Mouse (Mus musculus): Measurements from ENCODE around the gene Olfr718-ps1. TPM values are rescaled to one million over a fixed set of nuclear protein-coding genes. Genes with fewer than 3 reads are reported as not detected.
"Not testable (repeated sequence)": the region's sequence is repeated elsewhere in the genome, so short reads cannot be mapped to it uniquely, and the experiment has no call there.

The Olfr718-ps1 gene
- polyA plus RNA-seq (2015; fragmentation: Nextera tagmentation; extraction: Ambion mirVana) = not detected in 2 replicates

DNA sequence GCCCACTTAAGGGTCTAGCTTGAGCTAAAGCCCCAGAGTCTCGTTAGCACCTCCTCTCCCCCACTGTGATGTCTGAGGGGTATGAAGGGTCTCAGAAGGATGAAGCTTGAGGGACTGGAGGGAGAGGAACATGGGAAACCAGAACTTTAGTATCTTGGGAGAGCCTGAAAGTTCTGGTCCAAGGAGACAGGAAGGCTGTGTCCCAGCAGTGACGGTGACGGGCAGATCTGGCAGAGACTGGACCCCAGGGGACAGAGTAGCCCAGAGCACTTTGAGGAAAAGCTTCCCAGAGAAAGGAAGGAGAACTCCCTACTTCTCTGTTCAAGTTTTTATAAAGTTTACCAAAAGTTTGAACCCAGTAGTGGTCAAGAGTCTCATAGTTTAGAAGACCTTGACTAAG is at the start of gene Olfr718-ps1:
TSS of gene Olfr718-ps1 (minus strand) at position 101 of the 400 bp plus-strand sequence.
- WGBS = 69% methylated on average over 3 of the region's 3 CpGs
- no peak within 1 kb of the TSS for H3K9ac ChIP-seq (ENCODE audit: low read length)
- H3K27me3 ChIP-seq (ENCODE audit: control insufficient read depth, insufficient read depth, low read depth, low read length) = no peaks in the 10 kb centered on the region
- no peak within 1 kb of the TSS for H3K4me3 ChIP-seq (ENCODE audit: low read length)
- no peak within 1 kb of the TSS for H3K4me2 ChIP-seq (ENCODE audit: low read depth, low read length)
- no peaks in the 10 kb centered on the region for H3K4me1 ChIP-seq (replicated peaks; ENCODE audit: control insufficient read depth, insufficient read depth, low read length)
- no peak within 1 kb of the TSS for H3K27ac ChIP-seq (ENCODE audit: low read length)
- peaks cover 2% of the 10 kb centered on the region; the same call in 1 of the 2 replicates for H3K9me3 ChIP-seq (ENCODE audit: control insufficient read depth, low read length)
- ATAC-seq (ENCODE audit: low read depth) = no peak
- H3K36me3 ChIP-seq (ENCODE audit: control insufficient read depth, insufficient read depth, low read length) = no peaks in the 10 kb centered on the region

DNA sequence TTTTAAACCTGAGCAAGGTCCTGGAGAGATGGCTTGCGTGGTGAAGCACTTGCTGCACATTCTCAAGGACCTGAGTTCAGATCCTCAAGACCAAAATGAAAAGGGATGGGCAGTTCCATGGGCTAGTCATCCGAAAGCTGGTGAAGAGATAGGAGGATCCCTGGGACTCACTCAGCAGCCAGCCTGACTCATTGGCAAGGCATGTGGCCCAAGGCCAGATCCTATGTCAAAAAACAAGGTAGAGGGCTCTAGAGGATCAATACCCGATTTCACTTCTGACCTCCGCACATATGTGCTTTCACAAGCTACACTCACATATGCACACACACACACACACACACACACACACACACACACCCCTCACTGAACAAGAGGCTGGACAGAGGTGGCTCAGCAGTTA is 49.1 kb upstream of the Olfr718-ps1 start:
- H3K4me1 ChIP-seq (replicated peaks; ENCODE audit: control insufficient read depth, insufficient read depth, low read length) = no peaks in the 10 kb centered on the region
- 81% methylated on average over 4 of the region's 4 CpGs for WGBS
- ATAC-seq (ENCODE audit: low read depth) = no peak
- H3K9ac ChIP-seq (ENCODE audit: low read length) = no peak overlapping the region
- H3K9me3 ChIP-seq (ENCODE audit: control insufficient read depth, low read length) = no peaks in the 10 kb centered on the region
- no peak overlapping the region for H3K4me3 ChIP-seq (ENCODE audit: low read length)
- no peak overlapping the region for H3K4me2 ChIP-seq (ENCODE audit: low read depth, low read length)
- H3K36me3 ChIP-seq (ENCODE audit: control insufficient read depth, insufficient read depth, low read length) = no peaks in the 10 kb centered on the region
- H3K27ac ChIP-seq (ENCODE audit: low read length) = no peak overlapping the region
- no peaks in the 10 kb centered on the region for H3K27me3 ChIP-seq (ENCODE audit: control insufficient read depth, insufficient read depth, low read depth, low read length)

- H3K4me2 ChIP-seq (ENCODE audit: low read depth, low read length) = no peak overlapping the region
- no peak overlapping the region for H3K4me3 ChIP-seq (ENCODE audit: low read length)
- no peaks in the 10 kb centered on the region for H3K4me1 ChIP-seq (replicated peaks; ENCODE audit: control insufficient read depth, insufficient read depth, low read length)
- ATAC-seq (ENCODE audit: low read depth) = no peak
- H3K36me3 ChIP-seq (ENCODE audit: control insufficient read depth, insufficient read depth, low read length) = no peaks in the 10 kb centered on the region
- 58% methylated on average over 2 of the region's 2 CpGs for WGBS
- no peaks in the 10 kb centered on the region for H3K9me3 ChIP-seq (ENCODE audit: control insufficient read depth, low read length)
- H3K27me3 ChIP-seq (ENCODE audit: control insufficient read depth, insufficient read depth, low read depth, low read length) = no peaks in the 10 kb centered on the region
- no peak overlapping the region for H3K27ac ChIP-seq (ENCODE audit: low read length)
- H3K9ac ChIP-seq (ENCODE audit: low read length) = no peak overlapping the region
Observed at GRCm38 (mm10) chr5:143195166-143195565, 47.8 kb upstream of the Olfr718-ps1 start.

DNA sequence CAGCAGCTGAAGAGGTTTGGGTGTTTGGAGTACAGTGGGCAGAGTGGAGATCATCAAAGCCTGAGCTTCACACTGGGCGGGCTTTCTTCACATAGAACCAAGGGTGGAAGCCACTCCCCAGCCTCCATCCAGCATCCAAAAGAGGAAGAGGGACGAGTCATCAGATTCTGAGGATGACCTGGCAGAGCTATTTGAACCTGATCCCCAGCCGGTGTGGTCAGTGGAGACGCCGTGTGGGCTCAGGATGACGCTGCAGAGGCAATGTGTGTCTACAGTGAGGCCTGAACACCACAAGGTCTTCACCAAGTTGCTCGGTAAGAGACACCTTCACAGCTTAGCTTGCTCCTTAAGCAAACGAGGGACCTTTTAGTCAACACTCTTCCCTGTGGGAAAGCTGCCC is 47.4 kb upstream of the Olfr718-ps1 start:
- H3K4me1 ChIP-seq (replicated peaks; ENCODE audit: control insufficient read depth, insufficient read depth, low read length); H3K27ac ChIP-seq (ENCODE audit: low read length); H3K4me3 ChIP-seq (ENCODE audit: low read length); H3K9ac ChIP-seq (ENCODE audit: low read length); H3K27me3 ChIP-seq (ENCODE audit: control insufficient read depth, insufficient read depth, low read depth, low read length); ATAC-seq (ENCODE audit: low read depth); H3K36me3 ChIP-seq (ENCODE audit: control insufficient read depth, insufficient read depth, low read length); H3K4me2 ChIP-seq (ENCODE audit: low read depth, low read length); H3K9me3 ChIP-seq (ENCODE audit: control insufficient read depth, low read length): not testable (repeated sequence)
- WGBS = 51% methylated on average over 8 of the region's 8 CpGs

DNA sequence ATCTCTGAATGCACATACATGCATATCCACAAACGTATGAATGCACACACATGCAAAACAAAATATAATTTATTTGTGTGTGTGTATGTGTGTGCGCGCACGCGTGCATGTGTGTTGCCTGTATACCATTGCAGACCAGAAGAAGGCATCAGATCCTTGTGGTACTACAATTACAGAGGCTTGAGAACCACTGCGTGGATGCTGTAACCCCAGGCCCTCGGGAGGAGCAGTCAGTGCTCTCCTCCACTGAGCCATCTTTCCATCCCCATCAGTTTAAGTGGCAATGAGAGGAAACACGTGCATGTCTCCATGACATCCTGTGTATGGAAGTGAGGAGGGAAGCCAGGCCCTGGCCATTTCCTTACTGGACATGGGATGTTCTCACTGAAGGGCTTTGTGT is 45.4 kb upstream of the Olfr718-ps1 start:
- Histone ChIP-seq H3K36me3 (ENCODE audit: control insufficient read depth, insufficient read depth, low read length) (no peaks in the 10 kb centered on the region), H3K9me3 (ENCODE audit: control insufficient read depth, low read length) (no peaks in the 10 kb centered on the region), H3K4me1 (replicated peaks; ENCODE audit: control insufficient read depth, insufficient read depth, low read length) (no peaks in the 10 kb centered on the region), H3K4me3 (ENCODE audit: low read length) (no peak overlapping the region), H3K27me3 (ENCODE audit: control insufficient read depth, insufficient read depth, low read depth, low read length) (no peaks in the 10 kb centered on the region), H3K27ac (ENCODE audit: low read length) (no peak overlapping the region), H3K9ac (ENCODE audit: low read length) (no peak overlapping the region), H3K4me2 (ENCODE audit: low read depth, low read length) (no peak overlapping the region)
- 84% methylated on average over 8 of the region's 8 CpGs for WGBS
- no peak for ATAC-seq (ENCODE audit: low read depth)

GRCm38 (mm10) chr5:143188014-143188413 is 40.6 kb upstream of the Olfr718-ps1 start:
- H3K9me3 ChIP-seq (ENCODE audit: control insufficient read depth, low read length); H3K4me2 ChIP-seq (ENCODE audit: low read depth, low read length); H3K9ac ChIP-seq (ENCODE audit: low read length); H3K4me3 ChIP-seq (ENCODE audit: low read length); H3K27me3 ChIP-seq (ENCODE audit: control insufficient read depth, insufficient read depth, low read depth, low read length); H3K36me3 ChIP-seq (ENCODE audit: control insufficient read depth, insufficient read depth, low read length); H3K27ac ChIP-seq (ENCODE audit: low read length); H3K4me1 ChIP-seq (replicated peaks; ENCODE audit: control insufficient read depth, insufficient read depth, low read length); ATAC-seq (ENCODE audit: low read depth): not testable (repeated sequence)
- WGBS = no CpG with 5 or more reads among the region's 1 CpGs

GRCm38 (mm10) chr5:143180255-143181076 is 33.1 kb upstream of the Olfr718-ps1 start, which contains the start of the genes Rbak and Spdye4b:
Gene Rbak (minus strand): TSS chr5:143180775.
Gene Spdye4b (plus strand): TSS chr5:143181017.
- H3K27ac ChIP-seq (ENCODE audit: low read length) = peak within 1 kb of the TSS; percentile 76; the same call in 1 of the 2 replicates
- H3K4me1 ChIP-seq (replicated peaks; ENCODE audit: control insufficient read depth, insufficient read depth, low read length) = peaks cover 12% of the 10 kb centered on the region
- WGBS = under 1% methylated on average over 58 of the region's 58 CpGs

DNA sequence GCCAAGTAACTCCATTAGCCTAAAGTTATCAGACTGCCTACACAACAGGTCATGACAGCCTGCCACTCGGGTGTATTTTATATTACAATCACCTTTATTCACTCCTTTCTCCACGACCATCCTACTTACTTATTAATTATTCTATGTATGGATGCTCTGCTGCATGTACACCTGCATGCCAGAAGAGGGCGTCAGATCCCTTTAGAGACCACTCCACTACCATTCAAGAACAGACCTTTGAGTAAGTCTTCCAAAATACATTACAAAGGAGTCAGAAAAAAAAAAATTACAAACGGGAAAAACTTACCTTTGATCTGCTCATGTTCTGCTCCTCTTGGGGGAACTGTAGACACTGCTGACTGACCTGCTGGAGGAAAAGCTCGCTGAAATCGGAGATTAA is 31.8 kb upstream of the Olfr718-ps1 start:
- Histone ChIP-seq H3K4me2 (ENCODE audit: low read depth, low read length) (peak overlapping the region; percentile 84), H3K9ac (ENCODE audit: low read length) (no peak overlapping the region), H3K27ac (ENCODE audit: low read length) (no peak overlapping the region), H3K4me3 (ENCODE audit: low read length) (peak overlapping the region; percentile 75; the same call in 1 of the 2 replicates), H3K36me3 (ENCODE audit: control insufficient read depth, insufficient read depth, low read length) (peaks cover 38% of the 10 kb centered on the region), H3K27me3 (ENCODE audit: control insufficient read depth, insufficient read depth, low read depth, low read length) (no peaks in the 10 kb centered on the region), H3K9me3 (ENCODE audit: control insufficient read depth, low read length) (no peaks in the 10 kb centered on the region), H3K4me1 (replicated peaks; ENCODE audit: control insufficient read depth, insufficient read depth, low read length) (peaks cover 12% of the 10 kb centered on the region)
- ATAC-seq (ENCODE audit: low read depth) = no peak
- WGBS = 30% methylated on average over 6 of the region's 6 CpGs

More at GRCm38 (mm10) chr5:143180255-143181076, 33.1 kb upstream of the Olfr718-ps1 start, which contains the start of the genes Rbak and Spdye4b:
- Histone ChIP-seq H3K4me3 (ENCODE audit: low read length) (peak within 1 kb of the TSS; percentile 75), H3K27me3 (ENCODE audit: control insufficient read depth, insufficient read depth, low read depth, low read length) (no peaks in the 10 kb centered on the region), H3K4me2 (ENCODE audit: low read depth, low read length) (peak within 1 kb of the TSS; percentile 84), H3K9me3 (ENCODE audit: control insufficient read depth, low read length) (no peaks in the 10 kb centered on the region), H3K9ac (ENCODE audit: low read length) (peak within 1 kb of the TSS; percentile 91), H3K36me3 (ENCODE audit: control insufficient read depth, insufficient read depth, low read length) (peaks cover 26% of the 10 kb centered on the region)
- peak; percentile 98 for ATAC-seq (ENCODE audit: low read depth)

DNA sequence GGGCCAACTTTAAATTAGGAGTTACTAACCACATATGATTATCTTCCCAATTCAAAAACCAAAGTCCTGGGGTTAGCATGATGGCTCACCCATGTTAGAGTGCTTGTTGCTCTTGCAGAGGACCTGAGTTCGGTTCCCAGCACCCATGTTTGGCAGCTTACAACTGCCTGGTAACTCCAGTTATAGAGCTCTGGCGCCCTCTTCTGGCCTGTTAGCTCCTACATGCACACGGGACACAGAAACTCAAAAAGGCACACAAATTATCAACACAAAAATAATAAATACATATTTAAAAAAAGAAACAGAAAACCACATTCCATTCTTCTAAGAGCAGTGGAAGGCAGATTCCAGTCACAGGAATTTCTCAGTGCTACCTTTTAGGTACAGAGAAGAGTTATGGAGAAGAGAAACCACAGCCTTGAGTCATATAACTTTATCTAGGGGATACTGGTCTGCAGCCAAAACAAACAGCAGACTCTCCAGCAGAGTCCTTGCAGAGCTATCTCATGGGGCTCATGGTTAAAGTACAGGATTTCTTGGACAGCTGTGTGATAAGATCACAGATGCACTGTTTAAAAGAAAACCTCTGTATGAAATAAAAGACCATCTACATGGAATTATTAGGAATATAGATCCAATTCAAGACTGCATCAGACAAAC is 30.3 kb upstream of the Olfr718-ps1 start:
- H3K4me2 ChIP-seq (ENCODE audit: low read depth, low read length) = no peak overlapping the region
- H3K27me3 ChIP-seq (ENCODE audit: control insufficient read depth, insufficient read depth, low read depth, low read length) = no peaks in the 10 kb centered on the region
- H3K4me3 ChIP-seq (ENCODE audit: low read length) = no peak overlapping the region
- 0 out of 2 replicates have a peak, but pooled peaks cover 5% of the 10 kb centered on the region for H3K9me3 ChIP-seq (ENCODE audit: control insufficient read depth, low read length)
- peaks cover 54% of the 10 kb centered on the region for H3K36me3 ChIP-seq (ENCODE audit: control insufficient read depth, insufficient read depth, low read length)
- peaks cover 12% of the 10 kb centered on the region for H3K4me1 ChIP-seq (replicated peaks; ENCODE audit: control insufficient read depth, insufficient read depth, low read length)
- H3K27ac ChIP-seq (ENCODE audit: low read length) = no peak overlapping the region
- 91% methylated on average over 3 of the region's 3 CpGs for WGBS
- H3K9ac ChIP-seq (ENCODE audit: low read length) = no peak overlapping the region
- ATAC-seq (ENCODE audit: low read depth) = no peak

Data from lung, embryonic 16.5 days (tissue).